Mouse (Mus musculus) intestine, embryonic 15.5 days (tissue): Measurements from ENCODE around the gene Adamtsl5. TPM values are rescaled to one million over a fixed set of nuclear protein-coding genes. Genes with fewer than 3 reads are reported as not detected.

Source experiments
- ATAC-seq: fragments of 200-750 bp; cut with Nextera tagmentation; 2 replicates; pipeline ENCODE4 v1.8.0; 2017; ENCODE audit warnings: moderate TSS enrichment, moderate library complexity
- H3K27ac ChIP-seq: fragments of 300-500 bp; sonication (generic); 2 replicates; pipeline ENCODE4 v1.5.1; 2015; ENCODE audit warnings: mild to moderate bottlenecking, inconsistent platforms
- H3K27me3 ChIP-seq: fragments of 300-500 bp; sonication (generic); replicated peaks from 2 replicates; pipeline ENCODE4 v1.6.1; 2015; ENCODE audit warnings: inconsistent platforms
- H3K36me3 ChIP-seq: fragments of 300-500 bp; sonication (generic); 2 replicates; pipeline ENCODE4 v1.6.1; 2015; ENCODE audit warnings: inconsistent platforms
- H3K4me1 ChIP-seq: fragments of 300-500 bp; sonication (generic); replicated peaks from 2 replicates; pipeline ENCODE4 v1.6.1; 2015; ENCODE audit warnings: inconsistent platforms
- H3K4me2 ChIP-seq: fragments of 300-500 bp; sonication (generic); replicated peaks from 2 replicates; pipeline ENCODE4 v1.6.1; 2015; ENCODE audit warnings: mild to moderate bottlenecking, inconsistent platforms
- H3K4me3 ChIP-seq: fragments of 300-500 bp; sonication (generic); replicated peaks from 2 replicates; pipeline ENCODE4 v1.5.1; 2015; ENCODE audit warnings: inconsistent platforms
- H3K9ac ChIP-seq: fragments of 300-500 bp; sonication (generic); 2 replicates; pipeline ENCODE4 v1.6.1; 2015; ENCODE audit warnings: inconsistent platforms
- H3K9me3 ChIP-seq: fragments of 300-500 bp; sonication (generic); 2 replicates; pipeline ENCODE4 v1.6.1; 2016; ENCODE audit warnings: inconsistent platforms
- WGBS: fragments of 180-500 bp; shearing (Covaris S2); methylation state at CpG from one replicate; pipeline ENCODE4 v1.1.7; 2015; 5-methylcytosine and 5-hydroxymethylcytosine counted together
- polyA plus RNA-seq: library from polyadenylated mRNA; unstranded; fragments of >200 nt; fragmentation: Nextera tagmentation; extraction: Ambion mirVana; gene quantifications from 2 replicates; pipeline ENCODE4 v1.2.1, GENCODE M21; 2015

The Adamtsl5 gene
- polyA plus RNA-seq, 1 experiment from 2014 or later: 19.3 TPM

GRCm38 (mm10) chr10:80371411-80371966 lies 23.3 kb upstream of the Adamtsl5 start:
- H3K27ac ChIP-seq: no peak overlapping the region
- 7% methylated on average over 12 of the region's 12 CpGs for WGBS

GRCm38 (mm10) chr10:80369995-80370747 lies 22.0 kb upstream of the Adamtsl5 start:
- peaks cover 4% of the 10 kb centered on the region; the same call in 1 of the 2 replicates for H3K27me3 ChIP-seq
- ATAC-seq: no peak
- no peaks in the 10 kb centered on the region for H3K9me3 ChIP-seq
- WGBS: 80% methylated on average over 21 of the region's 21 CpGs
- H3K4me1 ChIP-seq: peaks cover 7% of the 10 kb centered on the region; the same call in 1 of the 2 replicates
- H3K4me2 ChIP-seq: no peak overlapping the region
- H3K9ac ChIP-seq: no peak overlapping the region
- H3K36me3 ChIP-seq: no peaks in the 10 kb centered on the region
- no peak overlapping the region for H3K4me3 ChIP-seq
- H3K27ac ChIP-seq: no peak overlapping the region

More at GRCm38 (mm10) chr10:80371411-80371966, 23.3 kb upstream of the Adamtsl5 start:
- no peaks in the 10 kb centered on the region for H3K27me3 ChIP-seq
- H3K36me3 ChIP-seq: no peaks in the 10 kb centered on the region
- H3K9ac ChIP-seq: no peak overlapping the region
- no peaks in the 10 kb centered on the region for H3K9me3 ChIP-seq
- H3K4me3 ChIP-seq: peak overlapping the region; percentile 10; the same call in 1 of the 2 replicates
- H3K4me2 ChIP-seq: peak overlapping the region; percentile 42
- ATAC-seq: peak; percentile 53
- H3K4me1 ChIP-seq: peaks cover 7% of the 10 kb centered on the region; the same call in 1 of the 2 replicates

GRCm38 (mm10) chr10:80368392-80368791 lies 20.2 kb upstream of the Adamtsl5 start:
- H3K4me3 ChIP-seq: no peak overlapping the region
- no peak overlapping the region for H3K9ac ChIP-seq
- H3K9me3 ChIP-seq: no peaks in the 10 kb centered on the region
- H3K4me1 ChIP-seq: peaks cover 7% of the 10 kb centered on the region; the same call in 1 of the 2 replicates
- ATAC-seq: no peak
- no peaks in the 10 kb centered on the region for H3K36me3 ChIP-seq
- H3K4me2 ChIP-seq: no peak overlapping the region
- WGBS: 81% methylated on average over 6 of the region's 6 CpGs
- no peak overlapping the region for H3K27ac ChIP-seq
- H3K27me3 ChIP-seq: peaks cover 18% of the 10 kb centered on the region; the same call in 1 of the 2 replicates

GRCm38 (mm10) chr10:80367954-80368353 lies 19.7 kb upstream of the Adamtsl5 start:
- Histone ChIP-seq H3K27me3 (peaks cover 18% of the 10 kb centered on the region; the same call in 1 of the 2 replicates), H3K4me3 (no peak overlapping the region), H3K27ac (no peak overlapping the region), H3K4me1 (peaks cover 7% of the 10 kb centered on the region; the same call in 1 of the 2 replicates), H3K9ac (no peak overlapping the region), H3K4me2 (no peak overlapping the region), H3K36me3 (no peaks in the 10 kb centered on the region), H3K9me3 (no peaks in the 10 kb centered on the region)
- 49% methylated on average over 5 of the region's 5 CpGs for WGBS
- 0 out of 2 replicates have a peak, but pooled peaks have one; percentile 13 for ATAC-seq

- Histone ChIP-seq H3K4me2 (no peak overlapping the region), H3K27me3 (peaks cover 18% of the 10 kb centered on the region; the same call in 1 of the 2 replicates), H3K27ac (no peak overlapping the region), H3K9me3 (no peaks in the 10 kb centered on the region), H3K4me1 (no peaks in the 10 kb centered on the region), H3K4me3 (no peak overlapping the region), H3K36me3 (no peaks in the 10 kb centered on the region), H3K9ac (no peak overlapping the region)
- ATAC-seq: no peak
- 70% methylated on average over 6 of the region's 6 CpGs for WGBS
These were observed 17.5 kb upstream of the Adamtsl5 start for GRCm38 (mm10) chr10:80365736-80366135.

- Histone ChIP-seq H3K9ac (no peak overlapping the region), H3K4me2 (no peak overlapping the region), H3K4me1 (no peaks in the 10 kb centered on the region), H3K9me3 (no peaks in the 10 kb centered on the region), H3K27me3 (peaks cover 33% of the 10 kb centered on the region), H3K4me3 (no peak overlapping the region), H3K36me3 (no peaks in the 10 kb centered on the region), H3K27ac (no peak overlapping the region)
- ATAC-seq: no peak
- WGBS: 48% methylated on average over 6 of the region's 6 CpGs
These were observed 15.5 kb upstream of the Adamtsl5 start for GRCm38 (mm10) chr10:80363734-80364133.

GRCm38 (mm10) chr10:80357994-80358639 lies 9.9 kb upstream of the Adamtsl5 start:
- H3K9ac ChIP-seq: no peak overlapping the region
- H3K4me2 ChIP-seq: peak overlapping the region; percentile 66
- no peak overlapping the region for H3K27ac ChIP-seq
- H3K36me3 ChIP-seq: no peaks in the 10 kb centered on the region
- WGBS: 8% methylated on average over 31 of the region's 31 CpGs
- peaks cover 22% of the 10 kb centered on the region for H3K4me1 ChIP-seq
- ATAC-seq: peak; percentile 60
- peaks cover 62% of the 10 kb centered on the region for H3K27me3 ChIP-seq
- H3K4me3 ChIP-seq: peak overlapping the region; percentile 26
- H3K9me3 ChIP-seq: no peaks in the 10 kb centered on the region

- Histone ChIP-seq H3K9ac (no peak overlapping the region), H3K27me3 (peaks cover 63% of the 10 kb centered on the region), H3K27ac (no peak overlapping the region), H3K4me2 (peak overlapping the region; percentile 66), H3K4me3 (peak overlapping the region; percentile 26; the same call in 1 of the 2 replicates), H3K4me1 (peaks cover 22% of the 10 kb centered on the region), H3K9me3 (no peaks in the 10 kb centered on the region), H3K36me3 (no peaks in the 10 kb centered on the region)
- no peak; the same call in 1 of the 2 replicates for ATAC-seq
- WGBS: 28% methylated on average over 7 of the region's 7 CpGs
These were observed 9.1 kb upstream of the Adamtsl5 start for GRCm38 (mm10) chr10:80357336-80357735.

GRCm38 (mm10) chr10:80356737-80357136 lies 8.5 kb upstream of the Adamtsl5 start:
- Histone ChIP-seq H3K9ac (peak overlapping the region; percentile 17; the same call in 1 of the 2 replicates), H3K9me3 (no peaks in the 10 kb centered on the region), H3K36me3 (no peaks in the 10 kb centered on the region), H3K27ac (no peak overlapping the region), H3K4me1 (peaks cover 22% of the 10 kb centered on the region), H3K4me3 (peak overlapping the region; percentile 28), H3K27me3 (peaks cover 65% of the 10 kb centered on the region), H3K4me2 (peak overlapping the region; percentile 53)
- WGBS: 2% methylated on average over 34 of the region's 34 CpGs
- ATAC-seq: no peak

GRCm38 (mm10) chr10:80356001-80356682 lies 7.9 kb upstream of the Adamtsl5 start, which contains the start of gene Plk5:
Plk5 (plus strand) TSS chr10:80356459.
- Histone ChIP-seq H3K27me3 (peaks cover 70% of the 10 kb centered on the region), H3K4me3 (peak within 1 kb of the TSS; percentile 28), H3K9me3 (no peaks in the 10 kb centered on the region), H3K9ac (peak within 1 kb of the TSS; percentile 17; the same call in 1 of the 2 replicates), H3K4me1 (peaks cover 22% of the 10 kb centered on the region), H3K27ac (no peak within 1 kb of the TSS), H3K36me3 (no peaks in the 10 kb centered on the region), H3K4me2 (peak within 1 kb of the TSS; percentile 53)
- WGBS: 1% methylated on average over 53 of the region's 53 CpGs
- no peak for ATAC-seq

- ATAC-seq: no peak
- H3K27me3 ChIP-seq: peaks cover 75% of the 10 kb centered on the region
- peaks cover 25% of the 10 kb centered on the region for H3K4me1 ChIP-seq
- H3K36me3 ChIP-seq: no peaks in the 10 kb centered on the region
- H3K9ac ChIP-seq: no peak overlapping the region
- 14% methylated on average over 9 of the region's 9 CpGs for WGBS
- H3K9me3 ChIP-seq: no peaks in the 10 kb centered on the region
- H3K27ac ChIP-seq: no peak overlapping the region
- H3K4me3 ChIP-seq: no peak overlapping the region
- no peak overlapping the region for H3K4me2 ChIP-seq
These were observed 7.2 kb upstream of the Adamtsl5 start for GRCm38 (mm10) chr10:80355431-80355830.
